Mouse (Mus musculus) monocyte, adult 5-6 weeks (primary cell): Measurements from ENCODE around the gene Schip1. TPM values are rescaled to one million over a fixed set of nuclear protein-coding genes. Genes with fewer than 3 reads are reported as not detected.

Source experiments
- ATAC-seq: fragments of 153-309, 156-312 bp; replicated peaks from 2 replicates; pipeline ENCODE4 v1.8.0; 2017; ENCODE audit warnings: mild to moderate bottlenecking; ENCODE audit not compliant: low TSS enrichment, insufficient number of reproducible peaks, severe bottlenecking, poor library complexity, low FRiP score
- total RNA-seq: library from RNA; stranded (forward); fragments of 200-1000, 200-491, 200-594 nt; gene quantifications from 3 replicates; pipeline ENCODE4 v1.2.3, GENCODE M21; 2017

Gene Schip1
- total RNA-seq, 1 experiment from 2014 or later = 0.29 TPM

DNA sequence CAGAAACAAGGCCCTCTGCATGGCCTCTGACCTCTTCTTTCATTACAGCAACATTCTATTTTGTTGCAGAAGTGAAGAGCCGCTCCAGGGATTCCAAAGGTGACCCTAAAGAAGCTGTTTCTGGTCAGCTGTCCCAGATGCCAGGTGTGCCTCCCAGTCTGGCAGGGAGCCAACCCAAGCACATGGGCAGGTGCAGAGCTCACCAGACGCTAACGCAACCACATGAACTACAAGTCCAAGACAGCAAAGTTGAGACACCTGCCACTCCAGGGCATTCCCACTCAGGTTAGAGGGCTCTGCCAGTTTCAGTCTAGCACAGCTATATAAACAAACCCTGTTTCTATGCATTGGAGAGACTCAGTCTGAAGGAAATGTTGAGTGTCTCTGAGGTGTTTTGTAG lies 288.9 kb downstream of the Schip1 start:
- ATAC-seq = no peak

DNA sequence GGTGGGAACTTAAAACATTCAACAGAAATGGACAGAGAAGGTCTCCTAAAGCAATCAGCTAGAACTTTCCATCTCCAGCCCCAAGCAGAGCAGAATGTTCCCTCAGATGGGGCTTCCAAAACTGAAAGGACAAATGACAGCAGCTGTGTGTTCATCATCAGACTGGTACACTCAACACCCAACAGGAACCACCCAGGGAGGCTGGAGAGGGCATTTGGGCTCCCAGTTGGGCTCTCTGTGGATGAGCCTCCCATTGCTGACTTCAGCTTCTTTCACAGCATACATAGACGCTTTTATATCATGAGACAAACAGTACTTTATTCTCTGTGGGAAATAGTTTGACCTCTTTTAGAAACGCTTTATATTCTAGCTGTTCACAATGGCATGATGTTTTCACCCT lies 291.9 kb downstream of the Schip1 start:
- no peak for ATAC-seq

DNA sequence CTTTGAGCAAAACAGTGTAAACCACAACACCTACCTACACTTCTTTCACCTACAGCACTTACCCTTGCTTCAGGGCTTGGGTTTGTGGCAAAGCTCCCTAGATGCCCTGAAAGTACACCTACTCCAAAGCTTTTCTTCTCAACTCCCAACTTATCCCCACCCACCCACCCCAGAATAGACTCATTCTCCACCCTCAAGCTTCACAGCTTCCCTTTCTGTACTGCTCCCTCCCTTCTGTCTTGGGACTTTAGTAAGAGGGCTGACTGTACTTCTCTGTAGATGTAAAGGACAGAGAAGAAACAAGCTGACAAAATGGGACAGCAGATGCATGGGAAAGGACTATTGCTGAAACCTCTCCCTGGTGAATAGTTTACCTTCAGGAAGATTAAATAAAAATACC lies 303.4 kb downstream of the Schip1 start:
- ATAC-seq = no peak

DNA sequence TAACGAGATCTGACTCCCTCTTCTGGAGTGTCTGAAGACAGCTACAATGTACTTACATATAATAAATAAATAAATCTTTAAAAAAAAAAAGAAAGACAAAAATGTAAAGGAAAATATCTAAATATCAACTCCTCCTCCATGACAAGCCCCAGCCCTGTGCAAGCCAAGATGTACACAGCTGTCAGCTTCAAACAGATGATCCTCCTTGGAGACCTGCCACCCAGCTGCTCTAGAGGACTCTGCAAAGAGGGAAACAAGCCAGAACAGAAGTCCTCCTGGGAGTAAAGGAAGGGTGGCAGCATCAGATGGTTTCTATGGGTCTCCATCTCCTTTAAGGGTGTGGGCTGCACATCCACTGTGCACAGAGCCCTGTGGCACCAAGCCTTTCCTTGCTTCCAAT lies 308.3 kb downstream of the Schip1 start:
- no peak for ATAC-seq

DNA sequence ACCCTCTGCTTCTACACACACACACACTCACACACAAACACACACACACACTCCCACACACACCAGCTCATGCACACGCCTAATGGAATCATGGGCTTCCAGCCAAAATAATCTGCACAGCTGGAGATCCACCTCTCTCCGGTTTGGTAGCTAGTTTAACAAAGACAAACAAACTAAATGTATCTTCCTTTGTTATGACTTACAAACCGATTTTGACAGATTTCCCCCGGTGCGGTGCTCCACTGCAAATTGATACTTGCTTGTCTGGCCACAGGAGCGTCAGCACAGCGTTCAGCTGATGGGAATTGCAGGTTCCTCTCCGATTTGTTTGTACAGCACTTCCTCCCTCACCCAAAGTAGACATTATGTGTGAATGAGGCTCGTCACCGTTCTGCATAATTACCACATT lies 310.5 kb downstream of the Schip1 start:
- ATAC-seq = no peak

DNA sequence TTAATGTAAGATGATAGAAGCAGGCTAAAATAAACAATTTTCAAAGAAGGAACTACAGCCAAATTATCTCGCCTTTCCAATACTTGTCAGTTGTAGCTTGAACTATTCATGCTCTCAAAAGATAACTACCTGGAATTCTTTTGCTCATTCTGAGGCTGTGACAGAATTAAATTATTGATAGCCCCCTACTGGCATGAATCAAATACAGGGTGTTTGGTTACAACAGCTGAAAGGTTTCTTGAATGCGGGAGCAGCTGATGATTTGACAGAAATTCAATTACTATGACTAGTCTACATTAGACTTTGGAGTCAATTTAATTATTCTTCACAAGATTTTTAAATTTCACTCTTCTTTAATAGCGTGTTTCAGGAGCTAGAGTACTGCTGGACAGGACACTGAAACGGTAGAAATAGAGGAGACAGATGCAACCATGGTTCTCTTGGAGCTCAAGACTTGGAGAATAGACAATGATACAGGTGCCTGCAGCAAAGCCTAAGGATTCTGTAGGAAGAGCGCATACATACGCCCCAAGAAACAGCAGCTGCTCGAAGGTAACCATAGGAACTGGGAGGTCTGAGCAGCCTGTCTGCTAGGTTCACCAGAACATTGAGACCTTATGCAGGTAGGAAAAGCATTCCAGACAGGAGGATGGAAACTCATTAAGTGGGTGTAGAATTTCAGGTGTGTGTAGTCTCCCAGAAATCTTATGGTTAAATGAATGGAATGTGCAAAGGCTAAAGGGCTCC lies 313.0 kb downstream of the Schip1 start:
- no peak for ATAC-seq

DNA sequence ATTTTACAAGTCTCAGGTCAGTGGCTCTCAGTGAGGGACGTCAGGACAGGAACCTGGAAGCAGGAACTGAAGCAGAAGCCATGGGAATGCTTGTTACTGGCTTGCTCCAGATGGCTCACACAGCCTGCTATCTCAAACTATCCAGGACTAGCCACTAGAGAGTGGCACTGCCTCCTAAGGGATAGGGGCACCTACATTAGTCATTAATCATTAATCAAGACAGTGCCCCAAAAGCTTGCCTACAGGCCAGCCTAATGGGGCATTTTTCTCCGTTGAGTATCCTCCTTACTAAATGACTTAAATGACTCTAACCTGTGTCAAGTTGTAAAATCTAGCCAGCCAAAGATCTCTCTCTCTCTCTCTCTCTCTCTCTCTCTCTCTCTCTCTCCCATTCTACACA lies 314.2 kb downstream of the Schip1 start:
- no peak for ATAC-seq

DNA sequence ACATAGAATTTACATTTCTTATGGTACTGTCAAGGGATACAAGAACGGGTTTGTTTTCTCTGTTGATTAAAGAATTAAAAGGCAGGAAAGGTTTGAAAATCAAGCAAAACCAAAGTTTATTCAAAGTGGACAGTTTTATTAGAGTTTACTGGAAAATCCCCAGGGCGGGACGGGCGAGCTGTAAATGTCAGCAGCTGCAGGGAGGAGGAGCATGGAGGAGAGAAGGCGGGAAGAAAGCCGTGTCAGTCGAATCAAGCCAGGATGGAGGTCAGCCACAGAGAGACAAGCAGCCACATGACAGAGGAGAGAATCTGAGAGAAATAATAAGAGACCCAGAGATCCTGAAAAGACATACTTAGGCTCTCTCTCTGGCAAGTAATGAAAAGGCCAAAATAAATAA lies 314.6 kb downstream of the Schip1 start:
- no peak for ATAC-seq

DNA sequence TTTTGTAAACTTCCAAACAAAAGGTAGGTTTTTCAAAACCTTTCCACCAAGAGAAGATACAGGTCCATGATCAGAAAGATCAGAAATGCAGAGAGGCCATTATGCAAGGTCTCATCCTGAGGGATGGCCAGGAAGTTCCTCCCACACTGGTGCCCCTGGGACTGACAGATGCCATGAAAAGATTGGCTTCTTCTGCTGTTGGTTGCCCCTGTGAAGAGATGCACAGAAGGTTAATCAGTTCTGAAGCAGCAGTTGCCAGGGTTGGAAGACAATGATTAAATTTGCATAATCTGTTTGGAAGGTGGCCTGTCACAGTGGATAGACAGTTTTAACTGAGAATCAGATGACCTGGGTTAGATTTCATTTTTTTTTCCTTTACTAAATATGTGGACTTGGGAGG lies 319.1 kb downstream of the Schip1 start:
- ATAC-seq = no peak

DNA sequence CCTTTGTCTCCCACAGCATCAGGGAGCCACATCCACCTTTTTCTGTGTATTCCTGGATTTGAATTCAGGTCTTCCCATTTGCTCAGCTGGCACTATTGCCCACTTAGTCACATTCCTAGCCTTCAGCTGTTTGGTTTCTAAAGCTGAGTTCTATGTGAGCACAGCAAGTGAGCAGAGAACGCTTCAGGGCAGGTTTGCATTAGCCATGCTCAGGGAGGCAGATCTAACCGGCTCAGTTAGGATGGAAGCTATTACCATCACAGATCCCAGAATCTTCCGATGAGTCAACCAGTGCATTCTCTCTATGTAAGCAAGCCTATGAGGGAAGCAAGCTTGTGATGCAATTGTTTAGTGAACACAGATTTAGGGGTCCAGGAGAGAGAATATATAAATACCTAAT lies 320.9 kb downstream of the Schip1 start:
- no peak for ATAC-seq

DNA sequence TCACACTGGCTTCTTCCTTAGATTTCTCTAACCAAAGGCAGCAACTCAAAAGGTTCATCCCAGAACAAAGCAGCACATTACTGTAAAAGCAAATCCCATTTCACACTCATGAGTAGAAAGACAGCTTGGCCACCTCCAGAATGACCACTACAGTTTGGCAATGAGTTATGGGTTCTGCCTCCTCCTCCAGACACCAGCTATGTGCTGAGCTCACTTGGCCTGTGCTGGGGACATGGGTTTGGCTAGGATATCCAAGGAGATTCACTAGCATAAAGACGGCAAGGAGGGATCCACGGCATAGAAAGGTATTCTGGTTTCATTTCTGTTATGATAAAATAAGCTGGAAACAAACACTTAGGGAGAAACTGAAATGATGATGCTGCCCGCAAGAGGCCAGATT lies 323.4 kb downstream of the Schip1 start:
- ATAC-seq = no peak

DNA sequence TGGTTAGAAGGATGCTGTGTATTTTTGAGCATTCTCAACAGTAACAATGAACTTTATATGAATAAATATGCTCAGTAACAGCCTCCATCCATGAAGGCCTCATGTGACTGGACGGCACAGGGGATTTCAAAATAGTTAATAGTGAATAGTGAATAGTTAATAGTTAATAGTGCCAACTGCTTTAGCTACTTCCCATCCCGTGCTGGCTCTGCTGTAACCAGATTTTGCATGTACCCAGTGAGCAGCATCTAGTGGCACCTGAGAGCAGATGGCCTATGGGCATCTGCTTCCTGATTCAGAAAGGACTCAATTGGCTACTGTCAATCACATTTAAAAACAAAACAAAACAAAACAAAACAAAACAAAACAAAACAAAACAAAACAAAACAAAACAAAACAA lies 329.0 kb downstream of the Schip1 start:
- no peak for ATAC-seq

DNA sequence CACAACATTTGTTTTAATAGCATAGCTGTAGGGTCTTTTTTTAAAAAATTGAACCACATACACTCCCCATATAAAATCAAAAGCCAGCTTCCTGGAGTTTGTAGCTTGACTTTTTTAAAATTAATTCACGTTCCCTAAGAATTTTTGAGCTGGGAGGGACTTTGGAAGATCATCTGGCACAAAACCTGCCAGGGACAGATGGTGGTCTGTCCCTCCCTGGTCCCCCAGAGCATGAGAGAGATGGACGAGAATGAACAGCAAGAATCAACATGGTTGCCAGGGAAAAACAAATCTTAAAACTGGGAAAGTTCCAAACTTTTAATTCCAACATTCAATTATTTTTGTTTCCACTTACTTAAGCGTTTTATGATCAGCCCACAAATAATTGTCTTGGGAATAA lies 334.1 kb downstream of the Schip1 start:
- ATAC-seq = no peak

DNA sequence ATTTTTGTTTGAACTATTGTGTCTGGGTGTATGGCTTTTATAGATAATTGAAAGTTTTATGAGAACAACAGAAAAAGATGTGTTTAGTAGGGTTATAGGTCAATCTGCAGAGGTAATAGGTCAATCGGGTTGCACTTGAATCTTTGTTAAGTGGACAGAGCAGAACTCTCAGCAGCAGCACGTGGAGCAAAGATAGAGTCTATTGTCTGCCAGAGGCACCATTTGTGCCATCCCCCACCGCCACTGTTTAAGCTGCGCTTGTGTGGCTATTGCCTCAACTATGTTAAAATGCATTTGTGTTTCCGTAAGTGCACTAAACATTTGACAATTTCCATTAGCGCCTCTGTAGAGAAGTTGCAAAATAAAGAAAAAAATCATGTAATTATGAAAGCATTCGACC lies 335.5 kb downstream of the Schip1 start:
- no peak for ATAC-seq

DNA sequence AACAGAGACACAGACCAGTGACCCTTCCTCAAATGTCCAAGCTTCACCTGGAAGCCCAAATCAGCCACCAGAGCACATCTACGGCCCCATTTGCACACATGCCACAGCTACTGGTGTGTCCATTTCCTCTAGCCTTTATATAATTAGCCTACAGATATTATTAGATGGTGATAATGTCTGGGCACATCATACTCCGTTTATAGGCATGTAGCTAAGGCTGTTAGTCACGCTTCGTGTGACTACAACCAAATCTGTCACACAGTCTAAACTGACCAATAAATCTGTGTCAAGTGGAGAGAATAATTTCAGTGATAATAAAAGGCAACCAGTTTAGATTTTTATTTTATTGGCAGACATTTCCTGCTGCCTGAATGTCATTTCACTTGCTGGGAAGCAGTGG lies 338.7 kb downstream of the Schip1 start:
- ATAC-seq = no peak

DNA sequence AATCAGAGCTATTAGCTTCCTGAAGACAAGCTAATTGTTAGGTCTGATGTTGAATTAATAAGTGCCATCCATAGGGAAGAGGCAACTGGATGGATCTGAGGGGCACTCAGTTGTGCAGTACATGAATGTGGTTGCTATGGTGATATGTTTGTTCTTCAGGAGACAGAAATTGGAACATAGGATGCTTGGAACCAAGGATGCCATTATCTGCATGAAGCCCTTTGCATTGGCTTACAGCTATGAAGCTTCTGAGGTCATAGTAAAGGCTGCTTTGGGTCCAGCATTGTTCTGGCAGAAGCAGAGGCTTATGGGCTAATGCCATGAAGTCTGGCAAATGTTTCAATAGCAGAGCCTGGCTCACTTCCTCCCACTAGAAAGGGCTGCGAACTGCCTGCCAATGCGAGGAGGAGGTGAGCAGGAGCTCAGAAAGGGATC lies 339.2 kb downstream of the Schip1 start:
- ATAC-seq = no peak

DNA sequence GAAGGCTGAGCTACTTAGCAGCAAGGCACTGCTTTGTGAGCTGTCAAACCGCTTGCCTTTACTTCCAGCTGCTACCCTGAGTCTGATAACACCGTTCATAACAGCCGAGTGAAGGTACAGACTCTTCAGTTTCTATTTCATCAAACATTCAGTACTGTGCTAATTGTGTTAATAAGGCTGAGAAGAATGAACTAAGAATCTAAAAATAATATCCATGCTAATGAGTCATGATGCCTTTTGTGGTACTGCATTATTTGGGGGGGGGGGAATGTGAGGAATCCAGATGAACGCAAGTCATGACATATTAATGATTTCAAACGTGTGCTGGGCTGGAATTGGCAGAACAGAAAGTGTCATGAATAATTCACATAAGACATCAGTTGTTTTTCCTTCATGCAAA lies 341.1 kb downstream of the Schip1 start:
- no peak for ATAC-seq

DNA sequence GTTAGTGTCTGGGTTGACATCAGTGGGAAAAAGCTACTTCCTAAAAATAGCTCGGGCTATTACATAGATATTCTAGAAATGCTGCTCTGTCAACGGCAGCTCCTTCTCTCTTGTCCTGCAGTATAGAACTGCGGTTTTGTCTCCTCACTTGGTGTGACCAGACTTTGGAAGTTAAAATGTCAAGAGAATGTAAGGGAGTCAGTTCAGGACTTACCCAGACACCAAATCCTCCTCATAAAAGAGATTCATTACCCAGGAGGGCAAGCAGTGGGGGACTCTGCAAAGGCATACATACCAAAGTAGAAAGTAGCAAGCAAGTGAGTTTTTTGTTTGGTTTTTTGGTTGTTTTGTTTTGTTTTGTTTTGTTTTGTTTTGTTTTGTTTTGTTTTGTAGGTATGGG lies 347.7 kb downstream of the Schip1 start:
- no peak for ATAC-seq

DNA sequence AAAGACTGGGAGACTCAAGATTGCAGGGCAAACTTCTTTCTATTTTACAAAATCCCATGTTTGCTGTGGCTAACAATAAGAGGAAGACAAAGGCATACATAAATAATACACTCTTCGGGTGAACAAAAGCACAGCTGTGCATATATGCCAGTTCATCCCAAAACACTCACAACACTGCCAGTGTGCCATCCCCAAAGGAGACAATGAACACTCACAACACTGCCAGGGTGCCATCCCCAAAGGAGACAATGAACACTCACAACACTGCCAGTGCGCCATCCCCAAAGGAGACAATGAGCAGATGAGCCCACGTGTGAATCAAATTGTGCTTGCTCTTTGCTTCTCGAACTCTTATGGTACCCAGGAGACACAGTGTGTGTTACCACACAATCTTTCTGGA lies 355.2 kb downstream of the Schip1 start:
- no peak for ATAC-seq

DNA sequence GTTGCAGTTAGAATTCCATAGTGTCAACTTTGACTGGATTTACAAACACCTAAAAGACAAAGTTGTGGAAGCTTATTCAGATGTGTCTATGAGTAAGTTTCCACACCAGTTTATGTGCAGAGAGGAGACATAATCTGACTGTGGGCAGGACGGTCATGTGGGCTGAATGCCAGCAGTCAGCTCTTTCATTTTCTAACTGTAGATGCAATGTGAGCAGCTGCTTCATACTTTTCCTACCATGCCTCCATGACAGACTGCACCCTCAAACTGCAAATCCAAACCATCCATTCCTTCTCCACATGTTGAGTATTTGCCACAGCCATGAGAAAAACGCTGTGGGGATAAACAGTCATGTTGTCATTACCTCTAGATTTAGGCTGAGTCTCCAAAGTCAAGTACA lies 356.3 kb downstream of the Schip1 start:
- no peak for ATAC-seq

DNA sequence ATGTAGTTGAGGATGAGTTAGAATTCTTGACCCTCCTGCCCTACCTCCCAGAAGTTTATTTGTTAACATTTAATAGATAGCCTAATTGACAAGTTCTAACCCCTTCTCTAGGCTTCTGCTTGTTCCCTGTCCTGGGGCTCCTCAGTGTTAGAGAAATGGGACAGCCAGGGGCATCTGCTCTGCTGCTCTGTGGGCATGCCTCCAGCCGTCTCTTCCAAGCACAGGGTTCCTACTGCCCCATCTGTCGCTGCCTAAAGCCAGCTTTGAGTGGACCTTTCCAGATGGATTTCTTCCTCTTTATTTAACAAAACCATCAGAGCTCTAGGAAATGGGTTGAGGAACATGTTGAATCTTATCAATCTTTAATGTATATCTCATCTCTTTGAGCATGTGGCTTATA lies 357.2 kb downstream of the Schip1 start:
- no peak for ATAC-seq
